Mouse (Mus musculus) lung, adult 2 months (tissue): ENCODE data around the gene Pde6g. TPM values are rescaled to one million over a fixed set of nuclear protein-coding genes. Genes with fewer than 3 reads are reported as not detected.

Experiments
- DNase-seq: peaks from one replicate; pipeline ENCODE4 v3.0.0; 2022
- H3K4me1 ChIP-seq: fragments of 200-500 bp; 2 replicates; pipeline ENCODE4 v1.6.1; 2011; ENCODE audit warnings: low read length; ENCODE audit not compliant: control insufficient read depth, insufficient read depth
- H3K4me3 ChIP-seq: fragments of 200-500 bp; replicated peaks from 2 replicates; pipeline ENCODE3; 2011; ENCODE audit warnings: low read depth, mild to moderate bottlenecking, control low read depth, low read length; ENCODE audit errors: extremely low read depth
- CTCF ChIP-seq: fragments of 200-500 bp; IDR thresholded peaks from 2 replicates; pipeline ENCODE4 v1.5.1; 2011; ENCODE audit warnings: mild to moderate bottlenecking, low read length, control low read depth; ENCODE audit not compliant: insufficient read depth
- POLR2A ChIP-seq: fragments of 200-500 bp; IDR thresholded peaks from 2 replicates; pipeline ENCODE4 v1.6.1; 2011; ENCODE audit warnings: low read depth, mild to moderate bottlenecking, control low read depth, low read length, borderline replicate concordance; ENCODE audit errors: extremely low read depth
- WGBS: fragments of 180-500 bp; shearing (Covaris S2); methylation state at CpG from one replicate; pipeline ENCODE4 v1.1.7; 2018; 5-methylcytosine and 5-hydroxymethylcytosine counted together
- polyA plus RNA-seq: library from polyadenylated mRNA; depleted of rRNA; stranded (reverse); fragments of >200 nt; gene quantifications from 2 replicates; pipeline ENCODE4 v1.2.3, GENCODE M21; 2012; rRNA removed

Gene Pde6g
- polyA plus RNA-seq: 0.45 and 0.57 TPM in 2 replicates

GRCm38 (mm10) chr11:120453306-120453705, at the start of gene Pde6g:
Pde6g (minus strand) TSS chr11:120453500.
- TF ChIP-seq CTCF (no peak), POLR2A (no peak)
- no peak for DNase-seq
- WGBS: 89% methylated on average over 4 of the region's 4 CpGs
- H3K4me1 ChIP-seq: no peaks in the 10 kb centered on the region
- no peak within 1 kb of the TSS for H3K4me3 ChIP-seq

- 77% methylated on average over 4 of the region's 4 CpGs for WGBS
- no peak for DNase-seq
- TF ChIP-seq POLR2A (0 out of 2 replicates have a peak, but pooled peaks have one; percentile 8), CTCF (no peak)
- peaks cover 3% of the 10 kb centered on the region; the same call in 1 of the 2 replicates for H3K4me1 ChIP-seq
- no peak overlapping the region for H3K4me3 ChIP-seq
These were observed 48.4 kb upstream of the Pde6g start for GRCm38 (mm10) chr11:120501701-120502100.

GRCm38 (mm10) chr11:120501018-120501417, 47.7 kb upstream of the Pde6g start:
- TF ChIP-seq CTCF (no peak), POLR2A (no peak)
- no peak for DNase-seq
- peaks cover 3% of the 10 kb centered on the region; the same call in 1 of the 2 replicates for H3K4me1 ChIP-seq
- H3K4me3 ChIP-seq: no peak overlapping the region
- 47% methylated on average over 6 of the region's 6 CpGs for WGBS

- no peak overlapping the region for H3K4me3 ChIP-seq
- TF ChIP-seq POLR2A (peak; percentile 44; the same call in 1 of the 2 replicates), CTCF (no peak)
- peak; percentile 72 for DNase-seq
- H3K4me1 ChIP-seq: peaks cover 3% of the 10 kb centered on the region; the same call in 1 of the 2 replicates
- WGBS: 10% methylated on average over 3 of the region's 3 CpGs
These were observed 47.1 kb upstream of the Pde6g start for GRCm38 (mm10) chr11:120500357-120500756.

- 63% methylated on average over 6 of the region's 6 CpGs for WGBS
- H3K4me3 ChIP-seq: no peak overlapping the region
- peaks cover 3% of the 10 kb centered on the region; the same call in 1 of the 2 replicates for H3K4me1 ChIP-seq
- TF ChIP-seq POLR2A (no peak), CTCF (no peak)
- DNase-seq: no peak
These were observed 46.6 kb upstream of the Pde6g start for GRCm38 (mm10) chr11:120499894-120500293.

- no peak overlapping the region for H3K4me3 ChIP-seq
- DNase-seq: no peak
- TF ChIP-seq CTCF (no peak), POLR2A (no peak)
- 81% methylated on average over 5 of the region's 5 CpGs for WGBS
- H3K4me1 ChIP-seq: peaks cover 3% of the 10 kb centered on the region; the same call in 1 of the 2 replicates
These were observed 45.6 kb upstream of the Pde6g start for GRCm38 (mm10) chr11:120498891-120499290.

GRCm38 (mm10) chr11:120498226-120498625, 44.9 kb upstream of the Pde6g start:
- Histone ChIP-seq H3K4me3 (no peak overlapping the region), H3K4me1 (peaks cover 3% of the 10 kb centered on the region; the same call in 1 of the 2 replicates)
- no peak for TF ChIP-seq POLR2A
- no peak for TF ChIP-seq CTCF
- no peak for DNase-seq
- WGBS: 88% methylated on average over 12 of the region's 12 CpGs

GRCm38 (mm10) chr11:120497436-120497835, 44.1 kb upstream of the Pde6g start:
- DNase-seq: no peak
- Histone ChIP-seq H3K4me1 (peaks cover 4% of the 10 kb centered on the region; the same call in 1 of the 2 replicates), H3K4me3 (no peak overlapping the region)
- TF ChIP-seq CTCF: no peak
- no peak for TF ChIP-seq POLR2A
- WGBS: 89% methylated on average over 3 of the region's 3 CpGs

GRCm38 (mm10) chr11:120493911-120494310, 40.6 kb upstream of the Pde6g start:
- Histone ChIP-seq H3K4me1 (peaks cover 14% of the 10 kb centered on the region), H3K4me3 (no peak overlapping the region)
- 85% methylated on average over 3 of the region's 3 CpGs for WGBS
- TF ChIP-seq POLR2A (no peak), CTCF (no peak)
- DNase-seq: no peak

GRCm38 (mm10) chr11:120493351-120493750, 40.1 kb upstream of the Pde6g start:
- Histone ChIP-seq H3K4me3 (no peak overlapping the region), H3K4me1 (peaks cover 14% of the 10 kb centered on the region)
- WGBS: 47% methylated on average over 3 of the region's 3 CpGs
- no peak for TF ChIP-seq CTCF
- no peak for TF ChIP-seq POLR2A
- no peak for DNase-seq
